Mouse (Mus musculus): ENCODE data around the gene Angptl6.

DNA sequence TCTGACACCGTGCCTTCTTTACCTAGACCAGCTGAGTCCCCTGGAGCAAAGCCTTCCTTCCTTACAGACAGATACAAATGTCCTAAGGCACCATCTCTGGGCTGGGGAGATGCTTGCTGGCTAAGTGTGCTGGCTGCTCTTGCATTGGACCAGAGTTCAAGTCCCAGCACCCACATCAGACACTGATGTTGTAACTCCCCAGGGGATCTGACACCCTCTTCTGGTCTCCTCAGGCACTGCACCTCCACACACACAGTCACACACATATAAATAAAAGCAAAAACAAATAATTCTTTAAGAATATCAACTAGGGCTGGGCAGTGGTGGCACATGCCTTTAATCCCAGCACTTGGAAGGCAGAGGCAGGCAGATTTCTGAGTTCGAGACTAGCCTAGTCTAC is 29.3 kb downstream of the Angptl6 start:
- no peak for TF ChIP-seq CTCF (IDR thresholded peaks at IDR 0.05; ENCODE audit: extremely low read depth, insufficient read depth, insufficient read length, insufficient replicate concordance)
- no peak for TF ChIP-seq POLR2A (IDR thresholded peaks at IDR 0.05; ENCODE audit: low read depth, low read length)
